Mouse (Mus musculus): ENCODE data around the gene Btaf1. TPM values are rescaled to one million over a fixed set of nuclear protein-coding genes. Genes with fewer than 3 reads are reported as not detected.

Gene Btaf1
- polyA plus RNA-seq, 1 experiment from 2014 or later, result 9.1 TPM

DNA sequence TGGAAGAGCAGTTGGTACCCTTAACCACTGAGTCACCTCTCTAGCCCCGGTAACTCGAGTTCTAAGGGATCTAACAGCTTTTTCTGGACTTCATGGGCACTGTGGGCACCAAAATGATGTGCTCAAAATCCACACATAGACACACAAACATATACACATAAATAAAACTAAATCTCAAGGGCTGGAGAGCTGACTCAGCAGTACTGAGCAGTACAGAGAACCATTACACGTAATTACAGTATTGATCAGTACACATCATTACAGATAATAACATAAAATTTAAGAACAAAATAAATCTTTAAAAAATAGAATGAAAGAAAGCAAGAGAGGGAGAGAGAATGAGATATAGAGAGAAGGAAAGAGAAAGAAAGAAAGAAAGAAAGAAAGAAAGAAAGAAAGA is 16.7 kb upstream of the Btaf1 start:
- 65% methylated on average over 3 of the region's 3 CpGs for WGBS
- Histone ChIP-seq H3K4me3 (replicated peaks) (no peak overlapping the region), H3K9me3 (no peaks in the 10 kb centered on the region), H3K27me3 (replicated peaks) (no peaks in the 10 kb centered on the region), H3K27ac (no peak overlapping the region), H3K4me1 (replicated peaks) (no peaks in the 10 kb centered on the region), H3K36me3 (no peaks in the 10 kb centered on the region), H3K9ac (no peak overlapping the region), H3K4me2 (replicated peaks) (no peak overlapping the region)
- no peak for ATAC-seq

DNA sequence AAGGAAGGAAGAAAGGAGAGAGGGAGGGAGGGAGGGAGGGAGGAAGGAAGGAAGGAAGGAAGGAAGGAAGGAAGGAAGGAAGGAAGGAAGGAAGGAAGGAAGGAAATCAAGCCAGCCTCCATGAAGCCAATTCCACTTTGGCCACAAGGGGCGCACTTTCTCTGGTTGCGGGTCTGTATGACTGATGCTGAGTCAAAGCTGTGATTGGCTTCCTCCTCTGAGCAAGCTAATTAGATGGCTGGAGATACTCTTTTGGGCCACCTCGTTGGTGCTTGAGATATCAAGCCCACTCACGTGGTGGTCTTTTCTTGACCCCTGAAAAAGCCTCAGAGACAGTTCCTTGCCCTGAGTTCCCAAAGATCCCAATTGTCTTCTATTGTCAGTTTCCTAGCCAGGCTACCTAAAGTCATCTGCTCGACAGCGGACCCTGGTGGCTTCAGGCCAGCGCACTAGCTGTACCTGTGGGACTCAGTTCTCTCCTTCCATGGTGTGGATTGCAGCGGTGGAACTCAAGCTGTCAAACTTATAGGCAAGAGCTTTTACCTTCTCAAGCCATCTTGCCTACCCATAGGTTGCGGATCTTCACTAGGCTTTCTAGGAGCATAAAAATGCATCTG is 16.1 kb upstream of the Btaf1 start:
- Histone ChIP-seq H3K9me3 (no peaks in the 10 kb centered on the region), H3K4me1 (replicated peaks) (no peaks in the 10 kb centered on the region), H3K4me2 (replicated peaks) (no peak overlapping the region), H3K27ac (no peak overlapping the region), H3K4me3 (replicated peaks) (no peak overlapping the region), H3K36me3 (no peaks in the 10 kb centered on the region), H3K9ac (no peak overlapping the region), H3K27me3 (replicated peaks) (no peaks in the 10 kb centered on the region)
- ATAC-seq, result peak; percentile 65; the same call in 1 of the 2 replicates
- 24% methylated on average over 9 of the region's 9 CpGs for whole genome bisulfite sequencing

DNA sequence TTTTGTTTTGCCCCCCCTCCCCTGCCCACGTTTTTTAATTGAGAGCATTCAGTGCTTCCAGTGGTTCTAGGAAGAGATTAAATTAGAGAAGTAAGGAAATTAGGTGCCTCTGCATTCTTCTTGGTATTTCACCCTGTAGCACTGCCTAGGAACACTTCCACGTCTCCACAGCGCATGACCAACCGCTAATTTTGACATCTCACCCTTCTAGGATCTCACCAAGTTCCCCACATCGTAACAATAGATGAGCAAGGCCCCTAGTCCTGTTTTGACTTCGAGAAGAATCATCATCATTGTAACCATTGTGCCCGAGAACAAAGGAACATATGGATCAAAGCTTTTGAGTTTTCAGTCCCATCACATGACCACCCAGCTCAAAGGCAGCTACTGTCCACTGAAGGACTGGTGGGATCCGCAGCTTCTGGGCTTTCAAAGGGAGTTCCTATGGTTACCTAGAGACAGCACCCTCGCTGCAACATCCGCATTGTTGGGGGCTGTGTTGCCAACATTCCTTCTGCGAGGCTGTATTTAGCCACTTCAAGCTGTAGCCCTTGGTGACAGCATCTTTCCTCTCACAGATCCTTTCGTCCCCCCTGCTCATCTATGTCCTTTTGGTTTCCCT is 15.3 kb upstream of the Btaf1 start:
- no peak overlapping the region for H3K9ac ChIP-seq
- H3K4me3 ChIP-seq (replicated peaks), result no peak overlapping the region
- no peak for ATAC-seq
- WGBS, result 46% methylated on average over 12 of the region's 12 CpGs
- no peak overlapping the region for H3K27ac ChIP-seq
- no peak overlapping the region for H3K4me2 ChIP-seq (replicated peaks)
- no peaks in the 10 kb centered on the region for H3K9me3 ChIP-seq
- H3K36me3 ChIP-seq, result no peaks in the 10 kb centered on the region
- no peaks in the 10 kb centered on the region for H3K27me3 ChIP-seq (replicated peaks)
- H3K4me1 ChIP-seq (replicated peaks), result no peaks in the 10 kb centered on the region

DNA sequence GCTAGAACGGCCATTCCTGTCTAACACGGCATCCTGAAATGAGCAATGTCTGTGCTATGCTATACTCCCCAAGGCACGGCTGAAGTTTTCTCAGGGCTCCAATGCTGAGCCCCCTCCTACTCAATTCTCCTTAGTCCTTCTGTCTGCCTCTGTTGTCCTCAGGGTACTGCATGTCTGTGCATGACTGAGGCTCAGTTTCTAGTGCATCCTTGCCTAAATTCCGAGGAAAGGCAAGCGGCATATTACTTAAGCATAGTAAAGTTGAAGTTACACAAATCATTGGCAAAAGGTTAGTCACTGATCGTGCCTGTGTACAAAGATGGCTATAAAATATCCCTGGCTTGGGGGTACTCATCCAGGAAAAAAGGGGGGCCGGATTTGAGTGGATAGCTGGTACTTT is 12.8 kb upstream of the Btaf1 start:
- 70% methylated on average over 7 of the region's 7 CpGs for WGBS
- H3K4me2 ChIP-seq (replicated peaks), result no peak overlapping the region
- no peaks in the 10 kb centered on the region for H3K9me3 ChIP-seq
- no peak overlapping the region for H3K9ac ChIP-seq
- no peak for ATAC-seq
- no peak overlapping the region for H3K27ac ChIP-seq
- no peaks in the 10 kb centered on the region for H3K36me3 ChIP-seq
- no peak overlapping the region for H3K4me3 ChIP-seq (replicated peaks)
- H3K27me3 ChIP-seq (replicated peaks), result no peaks in the 10 kb centered on the region
- no peaks in the 10 kb centered on the region for H3K4me1 ChIP-seq (replicated peaks)

DNA sequence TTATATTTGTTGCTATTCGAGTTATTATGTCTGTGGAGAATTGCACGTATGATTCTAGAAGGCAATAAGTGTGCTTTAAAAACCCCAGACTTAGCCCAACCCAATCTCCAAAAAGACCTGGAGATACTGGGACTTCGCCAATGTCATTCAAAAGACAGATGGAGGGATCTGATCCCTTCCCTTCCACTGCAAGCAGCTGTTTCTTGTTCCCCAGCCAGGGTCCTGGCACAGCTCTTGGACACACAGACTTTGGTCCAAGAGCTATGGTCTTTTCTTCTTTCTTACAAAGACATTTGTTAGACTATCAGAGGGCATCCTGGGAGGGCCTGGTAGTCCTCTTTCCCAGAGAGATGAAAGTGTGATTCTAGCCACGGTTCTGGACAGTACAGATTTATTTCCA is 9.7 kb upstream of the Btaf1 start:
- Histone ChIP-seq H3K4me2 (replicated peaks) (no peak overlapping the region), H3K27me3 (replicated peaks) (no peaks in the 10 kb centered on the region), H3K4me1 (replicated peaks) (peaks cover 2% of the 10 kb centered on the region; the same call in 1 of the 2 replicates), H3K36me3 (no peaks in the 10 kb centered on the region), H3K4me3 (replicated peaks) (no peak overlapping the region), H3K9ac (no peak overlapping the region), H3K27ac (no peak overlapping the region), H3K9me3 (no peaks in the 10 kb centered on the region)
- ATAC-seq, result no peak
- 77% methylated on average over 4 of the region's 4 CpGs for WGBS

DNA sequence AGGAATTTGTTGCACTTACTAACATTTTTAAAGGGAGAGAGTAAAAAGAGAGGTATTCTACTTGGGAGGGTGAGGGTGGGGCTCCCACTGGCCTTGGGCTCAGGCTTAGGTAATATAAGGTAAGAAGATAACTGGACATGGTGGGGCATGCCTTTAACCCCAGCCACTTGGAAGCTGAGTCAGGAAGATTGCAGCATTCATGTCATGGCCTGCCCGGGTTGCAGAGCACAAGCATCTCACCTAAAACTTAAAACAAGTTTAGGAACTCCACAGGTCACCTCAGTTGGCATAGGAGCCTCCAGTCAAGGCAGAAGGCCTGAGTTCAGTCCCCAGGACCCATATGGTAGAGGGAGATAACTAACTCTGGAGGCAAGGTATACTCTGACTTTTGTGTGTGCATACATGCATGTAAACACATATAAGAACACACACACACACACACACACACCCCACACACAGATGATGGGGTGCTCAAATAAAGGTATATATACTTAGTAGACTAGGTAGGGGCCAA is 8.9 kb upstream of the Btaf1 start:
- Histone ChIP-seq H3K36me3 (no peaks in the 10 kb centered on the region), H3K9me3 (no peaks in the 10 kb centered on the region), H3K4me2 (replicated peaks) (no peak overlapping the region), H3K4me3 (replicated peaks) (no peak overlapping the region), H3K27ac (no peak overlapping the region), H3K4me1 (replicated peaks) (peaks cover 2% of the 10 kb centered on the region; the same call in 1 of the 2 replicates), H3K9ac (no peak overlapping the region), H3K27me3 (replicated peaks) (no peaks in the 10 kb centered on the region)
- WGBS, result 79% methylated on average over 1 of the region's 1 CpGs
- ATAC-seq, result no peak

DNA sequence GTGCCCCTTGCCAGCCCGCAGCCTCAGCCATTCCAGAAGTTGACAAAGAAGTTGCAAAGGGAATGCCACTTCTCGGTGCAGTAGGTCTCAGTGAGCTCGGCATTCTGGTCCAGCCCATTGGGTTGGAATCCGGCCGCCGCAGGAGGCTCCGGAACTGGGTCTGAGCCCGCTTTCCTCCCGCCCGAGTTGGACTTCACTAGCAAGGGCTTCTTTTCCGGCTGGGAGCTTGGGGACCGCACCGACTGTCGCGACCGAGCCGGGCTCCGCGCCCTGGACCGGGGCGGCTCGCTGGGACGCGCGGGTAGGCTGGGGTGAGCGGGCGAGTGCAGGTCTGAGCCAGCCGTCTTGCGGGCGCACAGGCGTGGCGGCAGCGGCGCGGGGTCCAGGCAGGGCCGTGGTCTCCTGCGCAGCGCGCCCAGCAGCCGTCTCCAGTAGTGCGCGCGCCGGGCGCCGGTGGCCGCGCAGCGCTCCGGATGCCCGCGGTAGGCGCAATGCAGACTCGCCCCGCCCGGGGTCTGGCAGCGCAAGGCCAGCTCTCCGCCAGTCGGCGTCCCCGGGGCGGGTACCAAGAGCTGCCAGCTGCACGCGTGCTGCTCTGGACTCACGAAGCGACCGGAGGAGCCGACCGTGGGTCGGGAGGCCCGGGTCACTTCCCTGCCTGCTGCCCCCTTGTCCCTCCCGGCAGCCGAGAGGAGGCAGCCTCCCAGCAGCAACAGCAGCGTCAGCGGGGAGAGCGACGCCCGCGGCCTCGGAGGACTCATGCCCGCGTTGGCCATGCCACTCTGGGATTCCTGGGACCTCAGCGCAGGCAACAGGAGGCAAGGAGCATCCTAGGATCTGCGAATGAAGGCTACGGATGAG is 7.2 kb upstream of the Btaf1 start:
- Histone ChIP-seq H3K9me3 (no peaks in the 10 kb centered on the region), H3K36me3 (no peaks in the 10 kb centered on the region), H3K27me3 (replicated peaks) (no peaks in the 10 kb centered on the region), H3K4me2 (replicated peaks) (peak overlapping the region; percentile 81), H3K4me1 (replicated peaks) (peaks cover 2% of the 10 kb centered on the region; the same call in 1 of the 2 replicates), H3K27ac (peak overlapping the region; percentile 91), H3K9ac (peak overlapping the region; percentile 69), H3K4me3 (replicated peaks) (peak overlapping the region; percentile 82)
- under 1% methylated on average over 85 of the region's 85 CpGs for WGBS
- ATAC-seq, result peak; percentile 94

DNA sequence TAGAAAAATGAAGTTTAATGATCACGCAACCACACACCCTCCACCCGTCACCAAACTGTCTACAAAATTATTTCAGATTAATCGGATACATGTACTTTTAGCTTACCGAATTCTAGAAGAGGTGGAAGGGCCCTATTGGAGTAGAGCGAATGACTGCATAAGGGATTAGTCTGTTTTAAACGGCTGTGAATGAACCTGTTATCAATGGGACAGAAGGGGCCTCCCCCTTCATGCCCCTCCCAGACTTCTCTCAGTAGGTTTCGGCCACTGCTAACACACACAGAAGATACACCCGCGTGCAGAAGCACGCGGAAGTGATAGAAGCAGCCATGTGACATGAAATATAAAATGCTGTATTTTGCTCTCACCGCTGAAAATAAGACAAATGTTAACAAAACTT is 6.4 kb upstream of the Btaf1 start, which contains the start of gene Fgfbp3:
Fgfbp3 (minus strand) TSS at position 150 of the 400 bp plus-strand sequence.
- peaks cover 2% of the 10 kb centered on the region; the same call in 1 of the 2 replicates for H3K4me1 ChIP-seq (replicated peaks)
- H3K36me3 ChIP-seq, result no peaks in the 10 kb centered on the region
- peak within 1 kb of the TSS; percentile 91 for H3K27ac ChIP-seq
- no peaks in the 10 kb centered on the region for H3K27me3 ChIP-seq (replicated peaks)
- no peaks in the 10 kb centered on the region for H3K9me3 ChIP-seq
- ATAC-seq, result peak; percentile 58
- 8% methylated on average over 12 of the region's 12 CpGs for WGBS
- H3K4me3 ChIP-seq (replicated peaks), result peak within 1 kb of the TSS; percentile 82
- H3K9ac ChIP-seq, result peak within 1 kb of the TSS; percentile 69
- peak within 1 kb of the TSS; percentile 81 for H3K4me2 ChIP-seq (replicated peaks)

DNA sequence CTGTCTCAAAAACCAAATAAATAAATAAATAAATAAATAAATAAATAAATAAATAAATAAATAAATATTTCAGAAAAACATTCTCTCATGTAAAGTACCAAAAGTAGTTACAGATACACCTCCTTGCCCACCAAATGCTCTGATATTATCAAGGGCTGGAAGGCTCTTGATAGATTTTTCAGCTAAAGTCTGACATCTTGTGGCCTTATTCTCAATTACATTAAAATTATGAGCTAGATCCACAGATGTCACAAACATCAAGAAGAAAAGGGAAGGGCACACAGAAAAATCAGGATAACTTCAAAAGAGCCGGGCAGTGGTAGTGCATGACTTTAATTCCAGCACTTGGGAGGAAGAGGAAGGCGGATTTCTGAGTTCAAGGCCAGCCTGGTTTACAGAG is 3.9 kb upstream of the Btaf1 start:
- Histone ChIP-seq H3K27me3 (replicated peaks) (no peaks in the 10 kb centered on the region), H3K4me3 (replicated peaks) (no peak overlapping the region), H3K9me3 (no peaks in the 10 kb centered on the region), H3K4me1 (replicated peaks) (peaks cover 2% of the 10 kb centered on the region; the same call in 1 of the 2 replicates), H3K36me3 (no peaks in the 10 kb centered on the region), H3K9ac (no peak overlapping the region), H3K27ac (no peak overlapping the region), H3K4me2 (replicated peaks) (no peak overlapping the region)
- ATAC-seq, result no peak
- WGBS, result 34% methylated on average over 2 of the region's 2 CpGs

DNA sequence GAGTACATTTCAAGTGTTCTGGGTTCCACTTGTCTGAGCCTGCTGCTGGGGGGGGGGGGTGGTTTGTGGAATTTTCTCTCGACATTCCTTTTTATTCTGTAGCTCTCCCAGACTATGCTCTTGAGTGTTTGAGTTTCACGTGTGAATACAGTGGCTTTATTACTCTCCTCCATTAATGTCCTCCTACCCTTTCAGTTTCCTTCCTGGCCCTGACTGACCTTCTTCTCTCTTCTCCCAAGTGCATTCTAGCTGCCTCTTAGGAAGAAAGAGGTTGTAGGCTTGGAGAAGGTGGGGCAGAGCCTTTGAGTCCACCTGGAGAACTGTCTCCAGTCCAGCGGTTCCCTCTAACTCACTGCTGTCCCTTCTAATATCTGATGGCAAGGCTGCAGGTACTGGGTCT is 2.9 kb upstream of the Btaf1 start:
- no peaks in the 10 kb centered on the region for H3K9me3 ChIP-seq
- H3K4me1 ChIP-seq (replicated peaks), result peaks cover 4% of the 10 kb centered on the region; the same call in 1 of the 2 replicates
- 60% methylated on average over 3 of the region's 3 CpGs for WGBS
- H3K27me3 ChIP-seq (replicated peaks), result no peaks in the 10 kb centered on the region
- H3K27ac ChIP-seq, result no peak overlapping the region
- H3K4me3 ChIP-seq (replicated peaks), result no peak overlapping the region
- no peak for ATAC-seq
- H3K4me2 ChIP-seq (replicated peaks), result no peak overlapping the region
- H3K36me3 ChIP-seq, result no peaks in the 10 kb centered on the region
- H3K9ac ChIP-seq, result no peak overlapping the region

DNA sequence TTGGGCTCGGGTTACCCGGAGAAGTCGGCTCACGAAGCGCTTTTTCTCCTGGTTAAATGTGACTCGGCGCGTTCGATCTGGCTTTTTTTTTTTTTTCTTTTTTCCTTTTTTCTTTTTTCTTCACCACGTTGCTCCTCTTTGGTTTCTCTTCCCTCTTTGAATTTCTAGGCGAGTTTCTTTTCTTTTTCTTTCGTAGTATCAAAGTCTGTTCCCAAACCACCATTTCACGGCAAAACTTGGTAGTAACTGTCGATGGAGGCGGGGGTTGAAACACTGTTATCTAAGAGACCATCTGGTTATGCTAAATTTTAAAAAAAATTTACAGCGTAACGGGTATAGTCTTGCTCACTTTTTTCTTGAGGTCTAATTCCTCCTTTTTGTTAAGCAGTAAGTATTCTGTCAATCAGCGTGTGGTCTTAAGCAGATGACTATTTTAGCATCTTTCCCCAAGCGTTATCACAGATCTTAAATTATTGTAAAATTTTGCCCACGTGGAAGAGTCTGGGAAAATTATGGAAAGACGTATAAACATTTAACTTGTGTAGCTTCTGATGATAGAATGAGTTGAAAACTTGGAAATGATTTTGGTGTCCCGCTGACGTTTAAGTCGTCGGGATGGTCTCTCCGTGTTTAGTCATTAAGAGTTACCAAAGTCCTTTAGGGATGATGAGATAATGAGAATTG is 816 bp downstream of the Btaf1 start:
- H3K27me3 ChIP-seq (replicated peaks), result no peaks in the 10 kb centered on the region
- no peak for ATAC-seq
- peak overlapping the region; percentile 93 for H3K9ac ChIP-seq
- no peaks in the 10 kb centered on the region for H3K9me3 ChIP-seq
- peak overlapping the region; percentile 73 for H3K4me2 ChIP-seq (replicated peaks)
- no peaks in the 10 kb centered on the region for H3K36me3 ChIP-seq
- H3K27ac ChIP-seq, result peak overlapping the region; percentile 93
- 1% methylated on average over 26 of the region's 26 CpGs for WGBS
- H3K4me3 ChIP-seq (replicated peaks), result peak overlapping the region; percentile 93
- 0 out of 2 replicates have a peak, but pooled peaks cover 2% of the 10 kb centered on the region for H3K4me1 ChIP-seq (replicated peaks)
